Mouse (Mus musculus) v-Abl transformed pro-B cells (cell line): ENCODE measurements around the gene Hoxb3.

ENCODE experiments used
- in situ Hi-C, 2 experiments: fragments of 400-800 bp; cut with MboI; formaldehyde crosslinking; loops; one replicate each; pipeline ENCODE4 v1.15.1; 2025; ENCODE audit not compliant: unreplicated experiment in 2 of 2

Gene Hoxb3

GRCm38 (mm10) chr11:96299781-96300180, 23.3 kb upstream of the Hoxb3 start:
- in situ Hi-C loops = loop anchor here in 1 of 2 experiments (25.0 kb wide), 2 partner anchors 463 to 763 kb away; partner anchors contain the start of gene Osbpl7

- in situ Hi-C loops = no loop called here
Measured at GRCm38 (mm10) chr11:96300354-96301063, 22.6 kb upstream of the Hoxb3 start.

- in situ Hi-C loops = no loop called here
Measured at GRCm38 (mm10) chr11:96301064-96301431, 22.1 kb upstream of the Hoxb3 start.

- in situ Hi-C loops = no loop called here
Measured at GRCm38 (mm10) chr11:96301837-96302236, 21.3 kb upstream of the Hoxb3 start.

GRCm38 (mm10) chr11:96302381-96303150, 20.6 kb upstream of the Hoxb3 start:
- in situ Hi-C loops = no loop called here

- in situ Hi-C loops = no loop called here
Measured at GRCm38 (mm10) chr11:96303151-96304099, 19.7 kb upstream of the Hoxb3 start, which contains the start of gene Hoxb5. Hoxb5 (plus strand) TSS chr11:96303336.

GRCm38 (mm10) chr11:96304381-96305195, 18.5 kb upstream of the Hoxb3 start:
- in situ Hi-C loops = no loop called here

GRCm38 (mm10) chr11:96305505-96306182, 17.5 kb upstream of the Hoxb3 start:
- in situ Hi-C loops = no loop called here

- in situ Hi-C loops = no loop called here
Measured at GRCm38 (mm10) chr11:96306183-96306907, 16.8 kb upstream of the Hoxb3 start.

GRCm38 (mm10) chr11:96306908-96307269, 16.2 kb upstream of the Hoxb3 start:
- in situ Hi-C loops = no loop called here

- in situ Hi-C loops = no loop called here
Measured at GRCm38 (mm10) chr11:96308763-96309162, 14.4 kb upstream of the Hoxb3 start.

GRCm38 (mm10) chr11:96309288-96309687, 13.8 kb upstream of the Hoxb3 start:
- in situ Hi-C loops = no loop called here

- in situ Hi-C loops = no loop called here
Measured at GRCm38 (mm10) chr11:96310183-96310938, 12.8 kb upstream of the Hoxb3 start.

GRCm38 (mm10) chr11:96311097-96311496, 12.0 kb upstream of the Hoxb3 start:
- in situ Hi-C loops = no loop called here

- in situ Hi-C loops = no loop called here
Measured at GRCm38 (mm10) chr11:96311520-96312417, 11.4 kb upstream of the Hoxb3 start.

GRCm38 (mm10) chr11:96313134-96313533, 10.0 kb upstream of the Hoxb3 start:
- in situ Hi-C loops = no loop called here

- in situ Hi-C loops = no loop called here
Measured at GRCm38 (mm10) chr11:96313806-96314428, 9.2 kb upstream of the Hoxb3 start.
